Mouse (Mus musculus) cortical plate, adult 2 months (tissue): Measurements from ENCODE around the gene Mcm2.

Experiments used
- CTCF ChIP-seq: fragments of 200-500 bp; IDR thresholded peaks from 2 replicates; pipeline ENCODE4 v1.5.1; 2011; ENCODE audit warnings: mild to moderate bottlenecking, control low read depth, low read length; ENCODE audit not compliant: insufficient read depth; ENCODE audit errors: extremely low read depth
- POLR2A ChIP-seq: fragments of 200-500 bp; IDR thresholded peaks from 2 replicates; pipeline ENCODE4 v1.6.1; 2011; ENCODE audit warnings: mild to moderate bottlenecking, low read length, control low read depth; ENCODE audit not compliant: insufficient read depth; ENCODE audit errors: extremely low read depth

- TF ChIP-seq POLR2A (no peak), CTCF (no peak)
These were observed 49.2 kb upstream of the Mcm2 start for GRCm38 (mm10) chr6:88947771-88948170.
